Mouse (Mus musculus) cerebellum, postnatal 36 days (tissue): ENCODE data around the gene Gm17387.

Experiments
- DNase-seq, 2 experiments: peaks; one replicate each; pipeline ENCODE4 v3.0.0; 2021 to 2022; ENCODE audit warnings: mixed read lengths in 2 of 2

Gene Gm17387

DNA sequence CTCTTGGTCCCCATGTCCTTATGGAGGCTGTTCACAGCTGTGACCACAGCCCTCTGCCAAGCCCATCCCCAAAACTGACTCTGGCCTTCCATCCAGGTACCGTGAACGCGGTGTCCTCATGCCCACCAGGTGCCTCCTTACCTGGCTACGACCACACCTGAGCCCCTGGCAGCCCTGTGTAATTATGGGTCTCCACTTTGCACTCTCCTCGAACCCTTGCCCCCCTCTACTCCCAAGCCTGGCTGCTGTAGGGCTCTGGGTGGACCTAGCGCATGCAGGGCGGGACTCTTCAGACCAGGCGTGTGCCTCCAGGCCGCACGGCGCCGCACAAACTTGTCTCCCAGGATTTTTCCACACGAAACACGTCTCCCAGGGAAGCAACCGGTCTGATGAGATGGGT, 48.9 kb downstream of the Gm17387 start, which contains the start of gene Pkp3:
TSS of gene Pkp3 (plus strand) at position 378 of the 400 bp plus-strand sequence.
- DNase-seq = no peak

- DNase-seq = no peak
These were observed 49.9 kb downstream of the Gm17387 start for GRCm38 (mm10) chr7:141078876-141079275.
